Mouse (Mus musculus) hindbrain, embryonic 15.5 days (tissue): ENCODE measurements at regions not wholly inside any gene's neighbourhood (a gene's known extent, or its start where the extent isn't known, plus 50 kb on each side); places are given as distances from the start of the nearest gene placed in this dataset.

Experiments used
- ATAC-seq: fragments of 200-750 bp; cut with Nextera tagmentation; 2 replicates; pipeline ENCODE4 v1.8.0; 2017; ENCODE audit warnings: low read depth, moderate number of reproducible peaks, moderate TSS enrichment; ENCODE audit not compliant: low FRiP score
- H3K27ac ChIP-seq: fragments of 300-500 bp; sonication (generic); replicated peaks from 2 replicates; pipeline ENCODE4 v1.5.1; 2015; ENCODE audit warnings: mild to moderate bottlenecking, inconsistent platforms
- H3K27me3 ChIP-seq: fragments of 300-500 bp; sonication (generic); 2 replicates; pipeline ENCODE4 v1.6.1; 2015; ENCODE audit warnings: control low read depth, inconsistent platforms
- H3K36me3 ChIP-seq: fragments of 300-500 bp; sonication (generic); 2 replicates; pipeline ENCODE4 v1.6.1; 2015; ENCODE audit warnings: control low read depth, inconsistent platforms
- H3K4me1 ChIP-seq: fragments of 300-500 bp; sonication (generic); replicated peaks from 2 replicates; pipeline ENCODE4 v1.6.1; 2015; ENCODE audit warnings: control low read depth, inconsistent platforms
- H3K4me2 ChIP-seq: fragments of 300-500 bp; sonication (generic); 2 replicates; pipeline ENCODE4 v1.6.1; 2015; ENCODE audit warnings: moderate library complexity, mild to moderate bottlenecking, inconsistent platforms
- H3K4me3 ChIP-seq: fragments of 300-500 bp; sonication (generic); 2 replicates; pipeline ENCODE4 v1.5.1; 2015; ENCODE audit warnings: mild to moderate bottlenecking, inconsistent platforms
- H3K9ac ChIP-seq: fragments of 300-500 bp; sonication (generic); 2 replicates; pipeline ENCODE4 v1.6.1; 2015; ENCODE audit warnings: inconsistent platforms
- H3K9me3 ChIP-seq: fragments of 300-500 bp; sonication (generic); 2 replicates; pipeline ENCODE4 v1.6.1; 2016; ENCODE audit warnings: control low read depth, inconsistent platforms
- WGBS: fragments of 180-500 bp; shearing (Covaris S2); methylation state at CpG from one replicate; pipeline ENCODE4 v1.1.7; 2015; 5-methylcytosine and 5-hydroxymethylcytosine counted together

- Histone ChIP-seq H3K4me2 (no peak overlapping the region), H3K9ac (no peak overlapping the region), H3K27me3 (no peaks in the 10 kb centered on the region), H3K36me3 (no peaks in the 10 kb centered on the region), H3K4me3 (no peak overlapping the region), H3K27ac (no peak overlapping the region), H3K4me1 (peaks cover 4% of the 10 kb centered on the region), H3K9me3 (no peaks in the 10 kb centered on the region)
- 97% methylated on average over 2 of the region's 2 CpGs for WGBS
- no peak for ATAC-seq
Measured at GRCm38 (mm10) chr10:87329471-87329870, 164.0 kb downstream of the Ascl1 start.

- no peak; the same call in 1 of the 2 replicates for ATAC-seq
- Histone ChIP-seq H3K4me1 (peaks cover 4% of the 10 kb centered on the region; the same call in 1 of the 2 replicates), H3K27ac (no peak overlapping the region; the same call in 1 of the 2 replicates), H3K9ac (no peak overlapping the region), H3K9me3 (no peaks in the 10 kb centered on the region), H3K36me3 (no peaks in the 10 kb centered on the region), H3K27me3 (no peaks in the 10 kb centered on the region), H3K4me2 (peak overlapping the region; percentile 21), H3K4me3 (no peak overlapping the region)
- 47% methylated on average over 6 of the region's 6 CpGs for WGBS
Measured at GRCm38 (mm10) chr10:87325769-87326168, 167.7 kb downstream of the Ascl1 start.

- peaks cover 4% of the 10 kb centered on the region; the same call in 1 of the 2 replicates for H3K4me1 ChIP-seq
- WGBS = 48% methylated on average over 9 of the region's 9 CpGs
- no peak overlapping the region for H3K4me3 ChIP-seq
- no peaks in the 10 kb centered on the region for H3K27me3 ChIP-seq
- H3K9ac ChIP-seq = no peak overlapping the region
- peak; percentile 79 for ATAC-seq
- H3K27ac ChIP-seq = no peak overlapping the region
- H3K9me3 ChIP-seq = no peaks in the 10 kb centered on the region
- no peaks in the 10 kb centered on the region for H3K36me3 ChIP-seq
- peak overlapping the region; percentile 21; the same call in 1 of the 2 replicates for H3K4me2 ChIP-seq
Measured at GRCm38 (mm10) chr10:87325143-87325542, 168.3 kb downstream of the Ascl1 start.

- H3K27ac ChIP-seq = no peak overlapping the region
- no peak for ATAC-seq
- H3K9me3 ChIP-seq = no peaks in the 10 kb centered on the region
- H3K36me3 ChIP-seq = no peaks in the 10 kb centered on the region
- 0 out of 2 replicates have a peak overlapping the region, but pooled peaks have one; percentile 14 for H3K4me2 ChIP-seq
- H3K27me3 ChIP-seq = no peaks in the 10 kb centered on the region
- whole genome bisulfite sequencing = 19% methylated on average over 10 of the region's 10 CpGs
- H3K4me1 ChIP-seq = no peaks in the 10 kb centered on the region
- H3K4me3 ChIP-seq = no peak overlapping the region
- no peak overlapping the region for H3K9ac ChIP-seq
Measured at GRCm38 (mm10) chr10:87309601-87310062, 183.8 kb downstream of the Ascl1 start.

- Histone ChIP-seq H3K4me3 (no peak overlapping the region), H3K4me1 (no peaks in the 10 kb centered on the region), H3K4me2 (no peak overlapping the region), H3K9me3 (no peaks in the 10 kb centered on the region), H3K27ac (no peak overlapping the region), H3K9ac (no peak overlapping the region), H3K27me3 (no peaks in the 10 kb centered on the region), H3K36me3 (no peaks in the 10 kb centered on the region)
- 56% methylated on average over 10 of the region's 10 CpGs for WGBS
- ATAC-seq = no peak
Measured at GRCm38 (mm10) chr10:87308815-87309396, 184.6 kb downstream of the Ascl1 start.

GRCm38 (mm10) chr10:87297166-87297565, 196.3 kb downstream of the Ascl1 start:
- no peak overlapping the region for H3K9ac ChIP-seq
- H3K4me3 ChIP-seq = no peak overlapping the region
- H3K36me3 ChIP-seq = no peaks in the 10 kb centered on the region
- no peak overlapping the region for H3K4me2 ChIP-seq
- no peak for ATAC-seq
- no peak overlapping the region for H3K27ac ChIP-seq
- no peaks in the 10 kb centered on the region for H3K9me3 ChIP-seq
- WGBS = 70% methylated on average over 5 of the region's 5 CpGs
- H3K27me3 ChIP-seq = no peaks in the 10 kb centered on the region
- no peaks in the 10 kb centered on the region for H3K4me1 ChIP-seq

- Histone ChIP-seq H3K27me3 (no peaks in the 10 kb centered on the region), H3K4me1 (no peaks in the 10 kb centered on the region), H3K27ac (no peak overlapping the region), H3K36me3 (no peaks in the 10 kb centered on the region), H3K9ac (no peak overlapping the region), H3K9me3 (no peaks in the 10 kb centered on the region), H3K4me3 (no peak overlapping the region), H3K4me2 (no peak overlapping the region)
- 15% methylated on average over 2 of the region's 2 CpGs for WGBS
- no peak for ATAC-seq
Measured at GRCm38 (mm10) chr10:87293317-87293716, 200.1 kb downstream of the Ascl1 start.

- no peak for ATAC-seq
- Histone ChIP-seq H3K27me3 (no peaks in the 10 kb centered on the region), H3K4me2 (no peak overlapping the region), H3K36me3 (no peaks in the 10 kb centered on the region), H3K9me3 (no peaks in the 10 kb centered on the region), H3K9ac (no peak overlapping the region), H3K27ac (no peak overlapping the region), H3K4me1 (no peaks in the 10 kb centered on the region), H3K4me3 (no peak overlapping the region)
- 97% methylated on average over 1 of the region's 1 CpGs for WGBS
Measured at GRCm38 (mm10) chr10:87286831-87287230, 206.6 kb downstream of the Ascl1 start.

GRCm38 (mm10) chr10:87284296-87284695, 209.2 kb downstream of the Ascl1 start:
- Histone ChIP-seq H3K9ac (no peak overlapping the region), H3K4me2 (no peak overlapping the region), H3K4me3 (no peak overlapping the region), H3K36me3 (no peaks in the 10 kb centered on the region), H3K4me1 (no peaks in the 10 kb centered on the region), H3K9me3 (no peaks in the 10 kb centered on the region), H3K27me3 (no peaks in the 10 kb centered on the region), H3K27ac (no peak overlapping the region)
- WGBS = 63% methylated on average over 2 of the region's 2 CpGs
- ATAC-seq = no peak
